Mouse (Mus musculus): Measurements from ENCODE around the gene Zkscan4.

- TF ChIP-seq CTCF (conservative IDR thresholded peaks at IDR 0.05; ENCODE audit: low read length) (no peak), POU5F1 (IDR thresholded peaks at IDR 0.05; ENCODE audit: borderline replicate concordance, low read length) (no peak), NANOG (IDR thresholded peaks at IDR 0.05; ENCODE audit: borderline replicate concordance, low read length) (no peak)
Observed at GRCm38 (mm10) chr13:21492847-21493246, 14.1 kb downstream of the Zkscan4 start.

Measured in E14TG2a.4 (cell line).